Mouse (Mus musculus) C2C12 (cell line): Measurements from ENCODE around the gene Npw. TPM values are rescaled to one million over a fixed set of nuclear protein-coding genes. Genes with fewer than 3 reads are reported as not detected.
"Not testable (repeated sequence)": the region's sequence is repeated elsewhere in the genome, so short reads cannot be mapped to it uniquely, and the experiment has no call there.

Source experiments
- H3K27me3 ChIP-seq: one replicate; pipeline ENCODE4 v1.6.1; 2011; ENCODE audit not compliant: control insufficient read depth, insufficient read depth, insufficient read length
- H3K36me3 ChIP-seq: one replicate; pipeline ENCODE4 v1.6.1; 2011; ENCODE audit not compliant: control insufficient read depth, insufficient read depth
- H3K4me3 ChIP-seq: one replicate; pipeline ENCODE4 v1.5.1; 2011; ENCODE audit warnings: mild to moderate bottlenecking, control low read depth; ENCODE audit not compliant: poor library complexity, insufficient read depth, severe bottlenecking
- H3K79me2 ChIP-seq: one replicate; pipeline ENCODE4 v1.6.1; 2011; ENCODE audit not compliant: control insufficient read depth, insufficient read depth
- H3K79me3 ChIP-seq: one replicate; pipeline ENCODE4 v1.6.1; 2011; ENCODE audit warnings: low read depth, control low read depth
- H3ac ChIP-seq: one replicate; pipeline ENCODE3; 2011; ENCODE audit warnings: low read depth; ENCODE audit not compliant: control insufficient read depth, insufficient read length
- CEBPB ChIP-seq: IDR thresholded peaks from one replicate; pipeline ENCODE4 v1.6.1; 2011; ENCODE audit warnings: low read depth, mild to moderate bottlenecking, control low read depth, moderate library complexity
- CTCF ChIP-seq: IDR thresholded peaks from one replicate; pipeline ENCODE4 v1.5.1; 2011; ENCODE audit not compliant: control insufficient read depth, insufficient read depth, insufficient read length
- FOSL1 ChIP-seq: IDR thresholded peaks from one replicate; pipeline ENCODE4 v1.8.0; 2011; ENCODE audit warnings: mild to moderate bottlenecking, low read length; ENCODE audit not compliant: poor library complexity, insufficient read depth, severe bottlenecking
- MAX ChIP-seq: IDR thresholded peaks from one replicate; pipeline ENCODE4 v1.6.1; 2011; ENCODE audit warnings: mild to moderate bottlenecking, control low read depth
- MYOD1 ChIP-seq: IDR thresholded peaks from one replicate; pipeline ENCODE4 v1.6.1; 2011; ENCODE audit warnings: low read depth; ENCODE audit not compliant: control insufficient read depth, insufficient read length
- MYOG ChIP-seq: IDR thresholded peaks from one replicate; pipeline ENCODE4 v1.6.1; 2011; ENCODE audit not compliant: control insufficient read depth, insufficient read length; ENCODE audit errors: extremely low read depth
- USF1 ChIP-seq: IDR thresholded peaks from one replicate; pipeline ENCODE4 v1.6.1; 2011; ENCODE audit warnings: low read depth, mild to moderate bottlenecking, control low read depth, moderate library complexity
- polyA plus RNA-seq: library from polyadenylated mRNA; unstranded; fragments of >200 nt; fragmentation: generic; extraction: Trizol; gene quantifications from one replicate; pipeline ENCODE4 v1.2.1, GENCODE M21; 2012; ENCODE audit warnings: missing spikeins

Gene Npw
- polyA plus RNA-seq, 1 experiment: 0.42 TPM

- Histone ChIP-seq H3ac (no peak overlapping the region), H3K27me3 (no peaks in the 10 kb centered on the region), H3K79me3 (peaks cover 33% of the 10 kb centered on the region), H3K36me3 (peaks cover 20% of the 10 kb centered on the region), H3K4me3 (no peak overlapping the region), H3K79me2 (peaks cover 60% of the 10 kb centered on the region)
- TF ChIP-seq FOSL1 (no peak), CTCF (no peak), CEBPB (no peak), MYOD1 (no peak), MAX (no peak), MYOG (no peak)
Measured at GRCm38 (mm10) chr17:24676187-24676586, 17.9 kb upstream of the Npw start.

DNA sequence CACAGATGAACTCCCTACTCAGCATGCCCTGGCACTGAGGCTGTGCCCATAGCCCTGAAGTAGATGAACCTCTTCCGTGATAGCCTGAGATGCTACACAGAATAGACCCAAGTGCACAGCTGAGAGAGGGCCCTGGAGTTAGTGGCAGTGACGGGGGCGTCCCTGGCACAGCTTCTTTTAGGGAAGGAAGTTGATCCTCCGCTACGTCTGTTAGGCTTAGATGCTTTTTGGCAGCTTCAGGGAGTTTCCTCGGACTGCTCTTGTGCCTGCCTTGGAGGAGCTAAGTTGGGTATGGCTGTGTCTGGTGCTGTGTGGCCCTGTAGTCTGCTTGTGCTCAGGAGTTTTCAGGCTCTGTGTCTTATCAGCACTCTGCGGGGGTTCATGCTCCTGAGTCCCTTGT lies 16.0 kb upstream of the Npw start:
- TF ChIP-seq CEBPB: no peak
- TF ChIP-seq USF1: no peak
- no peak for TF ChIP-seq MAX
- TF ChIP-seq FOSL1: no peak
- no peak for TF ChIP-seq MYOG
- no peak for TF ChIP-seq MYOD1
- no peak for TF ChIP-seq CTCF
- no peaks in the 10 kb centered on the region for H3K27me3 ChIP-seq
- H3K79me3 ChIP-seq: peaks cover 47% of the 10 kb centered on the region
- peaks cover 77% of the 10 kb centered on the region for H3K79me2 ChIP-seq
- no peak overlapping the region for H3K4me3 ChIP-seq
- peaks cover 15% of the 10 kb centered on the region for H3K36me3 ChIP-seq
- H3ac ChIP-seq: no peak overlapping the region

GRCm38 (mm10) chr17:24672141-24672540 lies 13.9 kb upstream of the Npw start:
- TF ChIP-seq CEBPB (peak; percentile 88), USF1 (no peak), MAX (no peak), CTCF (no peak), MYOD1 (no peak), FOSL1 (no peak)
- peaks cover 82% of the 10 kb centered on the region for H3K79me2 ChIP-seq
- peak overlapping the region; percentile 11 for H3K4me3 ChIP-seq

DNA sequence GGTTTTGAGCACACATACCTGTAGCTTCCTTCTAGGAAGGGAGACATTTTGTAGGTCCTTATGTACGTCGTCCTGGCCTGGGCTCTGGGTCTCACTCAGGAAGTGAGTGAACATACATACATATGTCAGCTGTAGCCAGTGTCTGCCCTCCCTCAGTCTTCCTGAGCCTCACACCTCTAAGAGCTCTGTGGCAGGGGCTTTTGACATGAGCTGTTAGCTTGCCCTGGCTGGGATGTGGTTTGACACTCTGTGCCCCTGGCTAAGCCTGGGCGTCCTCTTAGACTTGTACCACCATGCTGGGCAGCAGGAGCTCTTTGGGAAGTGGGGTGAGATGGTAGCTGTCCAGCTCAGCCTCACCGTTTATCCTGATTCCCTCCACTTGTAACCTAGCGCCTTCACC lies 13.1 kb upstream of the Npw start:
- no peak overlapping the region for H3K4me3 ChIP-seq
- peaks cover 47% of the 10 kb centered on the region for H3K79me3 ChIP-seq
- no peak overlapping the region for H3ac ChIP-seq
- no peaks in the 10 kb centered on the region for H3K36me3 ChIP-seq
- no peaks in the 10 kb centered on the region for H3K27me3 ChIP-seq
- peaks cover 75% of the 10 kb centered on the region for H3K79me2 ChIP-seq
- TF ChIP-seq MAX (no peak), FOSL1 (no peak), MYOG (no peak), MYOD1 (no peak), USF1 (no peak), CEBPB (no peak), CTCF (no peak)

More at GRCm38 (mm10) chr17:24672141-24672540, 13.9 kb upstream of the Npw start:
- Histone ChIP-seq H3ac (peak overlapping the region; percentile 52), H3K36me3 (peaks cover 5% of the 10 kb centered on the region), H3K27me3 (no peaks in the 10 kb centered on the region), H3K79me3 (peaks cover 47% of the 10 kb centered on the region)

DNA sequence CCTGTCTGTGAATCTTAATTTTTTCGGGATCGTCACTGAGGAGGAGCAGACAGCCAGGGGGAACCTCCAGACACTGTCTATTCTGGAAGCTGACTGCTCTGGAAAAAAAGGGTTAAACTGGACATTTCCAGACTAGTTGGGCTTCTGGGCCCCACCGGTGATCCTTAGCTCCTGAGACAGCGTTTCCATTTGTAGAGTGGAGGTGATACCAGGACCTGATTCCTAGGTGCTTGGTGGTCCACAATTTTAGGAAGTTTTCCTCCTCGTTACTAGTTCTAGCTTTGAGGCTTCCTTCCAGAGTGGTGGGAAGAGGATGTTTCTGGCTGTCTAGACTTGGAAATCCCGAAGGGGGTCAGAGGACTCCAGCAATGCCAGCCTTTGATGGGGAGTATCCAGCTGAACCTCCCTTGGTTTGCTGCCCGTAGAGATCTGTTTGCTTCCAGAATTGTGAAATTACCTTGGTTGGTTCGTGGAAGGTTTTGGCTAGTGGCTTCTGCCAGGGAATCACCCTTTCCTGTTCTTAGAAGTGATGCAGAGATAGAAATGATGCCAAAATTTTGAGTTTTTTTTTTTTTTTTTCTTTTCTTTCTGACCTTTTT lies 12.1 kb upstream of the Npw start:
- Histone ChIP-seq H3K79me3 (peaks cover 46% of the 10 kb centered on the region), H3ac (peak overlapping the region; percentile 96), H3K36me3 (no peaks in the 10 kb centered on the region), H3K79me2 (peaks cover 65% of the 10 kb centered on the region), H3K4me3 (peak overlapping the region; percentile 91), H3K27me3 (no peaks in the 10 kb centered on the region)
- TF ChIP-seq FOSL1 (no peak), MYOD1 (no peak), MAX (no peak), USF1 (no peak), CTCF (no peak), CEBPB (no peak), MYOG (no peak)

GRCm38 (mm10) chr17:24669545-24670245 lies 11.4 kb upstream of the Npw start, which contains the start of gene Zfp598:
Gene Zfp598, plus strand, starts transcription at chr17:24669687.
- Histone ChIP-seq H3K79me2 (peaks cover 59% of the 10 kb centered on the region), H3ac (peak within 1 kb of the TSS; percentile 96), H3K4me3 (peak within 1 kb of the TSS; percentile 91), H3K36me3 (no peaks in the 10 kb centered on the region), H3K79me3 (peaks cover 45% of the 10 kb centered on the region), H3K27me3 (no peaks in the 10 kb centered on the region)
- TF ChIP-seq CTCF (no peak), MAX (peak; percentile 32), USF1 (no peak), MYOG (no peak), MYOD1 (no peak), FOSL1 (no peak), CEBPB (no peak)

- Histone ChIP-seq H3K79me3 (peaks cover 41% of the 10 kb centered on the region), H3K4me3 (peak overlapping the region; percentile 91), H3ac (peak overlapping the region; percentile 60), H3K79me2 (peaks cover 54% of the 10 kb centered on the region)
- not testable (repeated sequence) for H3K27me3 ChIP-seq, H3K36me3 ChIP-seq
Measured at GRCm38 (mm10) chr17:24669214-24669544, 10.9 kb upstream of the Npw start.
